Mouse (Mus musculus): ENCODE measurements at regions not wholly inside any gene's neighbourhood (a gene's known extent, or its start where the extent isn't known, plus 50 kb on each side); places are given as distances from the start of the nearest gene placed in this dataset.
"Not testable (repeated sequence)": the region's sequence is repeated elsewhere in the genome, so short reads cannot be mapped to it uniquely, and the experiment has no call there.

- H3K9ac ChIP-seq (ENCODE audit: low read depth, low read length), result no peak overlapping the region
- WGBS (ENCODE audit: insufficient replicate concordance), result 35% methylated on average over 5 of the region's 5 CpGs
Measured at GRCm38 (mm10) chr1:64463715-64464290, 68.6 kb upstream of the Creb1 start.

GRCm38 (mm10) chr1:64461616-64462015 lies 70.8 kb upstream of the Creb1 start:
- not testable (repeated sequence) for H3K4me1 ChIP-seq (ENCODE audit: control insufficient read depth, low read depth, low read length); ATAC-seq (ENCODE audit: low read depth); H3K9me3 ChIP-seq (replicated peaks; ENCODE audit: control insufficient read depth, low read length); H3K27ac ChIP-seq (ENCODE audit: low read length); H3K4me2 ChIP-seq (ENCODE audit: low read depth, low read length); H3K27me3 ChIP-seq (ENCODE audit: control insufficient read depth, insufficient read depth, low read depth, low read length); H3K4me3 ChIP-seq (ENCODE audit: low read depth, low read length); H3K9ac ChIP-seq (ENCODE audit: low read depth, low read length); H3K36me3 ChIP-seq (ENCODE audit: control insufficient read depth, insufficient read depth)
- WGBS (ENCODE audit: insufficient replicate concordance), result 70% methylated on average over 6 of the region's 6 CpGs

More at GRCm38 (mm10) chr1:64463715-64464290, 68.6 kb upstream of the Creb1 start:
- Histone ChIP-seq H3K4me2 (ENCODE audit: low read depth, low read length) (no peak overlapping the region), H3K27ac (ENCODE audit: low read length) (no peak overlapping the region), H3K4me1 (ENCODE audit: control insufficient read depth, low read depth, low read length) (no peaks in the 10 kb centered on the region), H3K9me3 (replicated peaks; ENCODE audit: control insufficient read depth, low read length) (no peaks in the 10 kb centered on the region), H3K36me3 (ENCODE audit: control insufficient read depth, insufficient read depth) (no peaks in the 10 kb centered on the region), H3K4me3 (ENCODE audit: low read depth, low read length) (no peak overlapping the region), H3K27me3 (ENCODE audit: control insufficient read depth, insufficient read depth, low read depth, low read length) (no peaks in the 10 kb centered on the region)
- ATAC-seq (ENCODE audit: low read depth), result no peak

- Histone ChIP-seq H3K4me1 (ENCODE audit: control insufficient read depth, low read depth, low read length) (no peaks in the 10 kb centered on the region), H3K9ac (ENCODE audit: low read depth, low read length) (no peak overlapping the region), H3K27me3 (ENCODE audit: control insufficient read depth, insufficient read depth, low read depth, low read length) (no peaks in the 10 kb centered on the region), H3K9me3 (replicated peaks; ENCODE audit: control insufficient read depth, low read length) (no peaks in the 10 kb centered on the region), H3K36me3 (ENCODE audit: control insufficient read depth, insufficient read depth) (no peaks in the 10 kb centered on the region), H3K27ac (ENCODE audit: low read length) (no peak overlapping the region), H3K4me2 (ENCODE audit: low read depth, low read length) (no peak overlapping the region), H3K4me3 (ENCODE audit: low read depth, low read length) (no peak overlapping the region)
- ATAC-seq (ENCODE audit: low read depth), result no peak
- 59% methylated on average over 5 of the region's 5 CpGs for WGBS (ENCODE audit: insufficient replicate concordance)
Measured at GRCm38 (mm10) chr1:64457872-64458271, 74.6 kb upstream of the Creb1 start.

GRCm38 (mm10) chr1:64449141-64449540 lies 83.3 kb upstream of the Creb1 start:
- Histone ChIP-seq H3K4me2 (ENCODE audit: low read depth, low read length) (no peak overlapping the region), H3K9ac (ENCODE audit: low read depth, low read length) (no peak overlapping the region), H3K27me3 (ENCODE audit: control insufficient read depth, insufficient read depth, low read depth, low read length) (no peaks in the 10 kb centered on the region), H3K27ac (ENCODE audit: low read length) (no peak overlapping the region), H3K36me3 (ENCODE audit: control insufficient read depth, insufficient read depth) (no peaks in the 10 kb centered on the region), H3K4me3 (ENCODE audit: low read depth, low read length) (no peak overlapping the region), H3K9me3 (replicated peaks; ENCODE audit: control insufficient read depth, low read length) (no peaks in the 10 kb centered on the region), H3K4me1 (ENCODE audit: control insufficient read depth, low read depth, low read length) (no peaks in the 10 kb centered on the region)
- no peak for ATAC-seq (ENCODE audit: low read depth)
- WGBS (ENCODE audit: insufficient replicate concordance), result 59% methylated on average over 3 of the region's 3 CpGs

- Histone ChIP-seq H3K27me3 (ENCODE audit: control insufficient read depth, insufficient read depth, low read depth, low read length) (no peaks in the 10 kb centered on the region), H3K4me1 (ENCODE audit: control insufficient read depth, low read depth, low read length) (no peaks in the 10 kb centered on the region), H3K9ac (ENCODE audit: low read depth, low read length) (no peak overlapping the region), H3K36me3 (ENCODE audit: control insufficient read depth, insufficient read depth) (no peaks in the 10 kb centered on the region), H3K27ac (ENCODE audit: low read length) (no peak overlapping the region), H3K4me3 (ENCODE audit: low read depth, low read length) (no peak overlapping the region), H3K9me3 (replicated peaks; ENCODE audit: control insufficient read depth, low read length) (no peaks in the 10 kb centered on the region), H3K4me2 (ENCODE audit: low read depth, low read length) (no peak overlapping the region)
- under 1% methylated on average over 5 of the region's 5 CpGs for WGBS (ENCODE audit: insufficient replicate concordance)
- ATAC-seq (ENCODE audit: low read depth), result no peak
Measured at GRCm38 (mm10) chr1:64448090-64448489, 84.4 kb upstream of the Creb1 start.

- no peaks in the 10 kb centered on the region for H3K4me1 ChIP-seq (ENCODE audit: control insufficient read depth, low read depth, low read length)
- H3K27me3 ChIP-seq (ENCODE audit: control insufficient read depth, insufficient read depth, low read depth, low read length), result no peaks in the 10 kb centered on the region
- H3K9me3 ChIP-seq (replicated peaks; ENCODE audit: control insufficient read depth, low read length), result no peaks in the 10 kb centered on the region
- H3K4me2 ChIP-seq (ENCODE audit: low read depth, low read length), result no peak overlapping the region
- ATAC-seq (ENCODE audit: low read depth), result no peak
- H3K4me3 ChIP-seq (ENCODE audit: low read depth, low read length), result no peak overlapping the region
- no peak overlapping the region for H3K9ac ChIP-seq (ENCODE audit: low read depth, low read length)
- no peaks in the 10 kb centered on the region for H3K36me3 ChIP-seq (ENCODE audit: control insufficient read depth, insufficient read depth)
- H3K27ac ChIP-seq (ENCODE audit: low read length), result no peak overlapping the region
- 59% methylated on average over 4 of the region's 4 CpGs for WGBS (ENCODE audit: insufficient replicate concordance)
Measured at GRCm38 (mm10) chr1:64446492-64446891, 86.0 kb upstream of the Creb1 start.

GRCm38 (mm10) chr1:64445919-64446318 lies 86.5 kb upstream of the Creb1 start:
- Histone ChIP-seq H3K4me2 (ENCODE audit: low read depth, low read length) (no peak overlapping the region), H3K27me3 (ENCODE audit: control insufficient read depth, insufficient read depth, low read depth, low read length) (no peaks in the 10 kb centered on the region), H3K4me1 (ENCODE audit: control insufficient read depth, low read depth, low read length) (no peaks in the 10 kb centered on the region), H3K27ac (ENCODE audit: low read length) (no peak overlapping the region), H3K36me3 (ENCODE audit: control insufficient read depth, insufficient read depth) (no peaks in the 10 kb centered on the region), H3K4me3 (ENCODE audit: low read depth, low read length) (no peak overlapping the region), H3K9ac (ENCODE audit: low read depth, low read length) (no peak overlapping the region), H3K9me3 (replicated peaks; ENCODE audit: control insufficient read depth, low read length) (no peaks in the 10 kb centered on the region)
- 13% methylated on average over 13 of the region's 13 CpGs for WGBS (ENCODE audit: insufficient replicate concordance)
- no peak for ATAC-seq (ENCODE audit: low read depth)

- Histone ChIP-seq H3K27ac (ENCODE audit: low read length) (no peak overlapping the region), H3K9me3 (replicated peaks; ENCODE audit: control insufficient read depth, low read length) (no peaks in the 10 kb centered on the region), H3K4me3 (ENCODE audit: low read depth, low read length) (no peak overlapping the region), H3K4me1 (ENCODE audit: control insufficient read depth, low read depth, low read length) (no peaks in the 10 kb centered on the region), H3K4me2 (ENCODE audit: low read depth, low read length) (no peak overlapping the region), H3K9ac (ENCODE audit: low read depth, low read length) (no peak overlapping the region), H3K36me3 (ENCODE audit: control insufficient read depth, insufficient read depth) (no peaks in the 10 kb centered on the region), H3K27me3 (ENCODE audit: control insufficient read depth, insufficient read depth, low read depth, low read length) (no peaks in the 10 kb centered on the region)
- WGBS (ENCODE audit: insufficient replicate concordance), result 67% methylated on average over 6 of the region's 6 CpGs
- ATAC-seq (ENCODE audit: low read depth), result no peak
Measured at GRCm38 (mm10) chr1:64443436-64443835, 89.0 kb upstream of the Creb1 start.

- no peak overlapping the region for H3K4me2 ChIP-seq (ENCODE audit: low read depth, low read length)
- no peak overlapping the region for H3K9ac ChIP-seq (ENCODE audit: low read depth, low read length)
- no peak overlapping the region for H3K4me3 ChIP-seq (ENCODE audit: low read depth, low read length)
- ATAC-seq (ENCODE audit: low read depth), result peak; percentile 53; the same call in 1 of the 2 replicates
- WGBS (ENCODE audit: insufficient replicate concordance), result 52% methylated on average over 9 of the region's 9 CpGs
- no peak overlapping the region for H3K27ac ChIP-seq (ENCODE audit: low read length)
- H3K4me1 ChIP-seq (ENCODE audit: control insufficient read depth, low read depth, low read length), result no peaks in the 10 kb centered on the region
- no peaks in the 10 kb centered on the region for H3K9me3 ChIP-seq (replicated peaks; ENCODE audit: control insufficient read depth, low read length)
- H3K27me3 ChIP-seq (ENCODE audit: control insufficient read depth, insufficient read depth, low read depth, low read length), result no peaks in the 10 kb centered on the region
- no peaks in the 10 kb centered on the region for H3K36me3 ChIP-seq (ENCODE audit: control insufficient read depth, insufficient read depth)
Measured at GRCm38 (mm10) chr1:64442179-64442874, 90.1 kb upstream of the Creb1 start.
